Mouse (Mus musculus): ENCODE measurements around the gene Mxi1. TPM values are rescaled to one million over a fixed set of nuclear protein-coding genes. Genes with fewer than 3 reads are reported as not detected.

The Mxi1 gene
- polyA plus RNA-seq, 1 experiment from 2014 or later, result 34.3 TPM

GRCm38 (mm10) chr19:53375299-53375698, 65.0 kb downstream of the Mxi1 start:
- ATAC-seq (replicated peaks; ENCODE audit: low FRiP score) (no peak), DNase-seq (ENCODE audit: low spot score) (no peak)
- Histone ChIP-seq H3K27ac (ENCODE audit: low read depth, low read length) (no peak overlapping the region), H3K4me1 (replicated peaks; ENCODE audit: control insufficient read depth, insufficient read depth, low read length) (no peaks in the 10 kb centered on the region), H3K9ac (ENCODE audit: low read depth, low read length) (no peak overlapping the region), H3K9me3 (ENCODE audit: control insufficient read depth, low read length) (no peaks in the 10 kb centered on the region), H3K4me3 (ENCODE audit: low read depth, low read length) (no peak overlapping the region), H3K27me3 (replicated peaks; ENCODE audit: control insufficient read depth, insufficient read depth, low read length) (no peaks in the 10 kb centered on the region), H3K36me3 (ENCODE audit: control insufficient read depth, insufficient read depth, low read length) (peaks cover 19% of the 10 kb centered on the region), H3K4me2 (no peak overlapping the region)
- 92% methylated on average over 6 of the region's 6 CpGs for WGBS

- H3K27me3 ChIP-seq (replicated peaks; ENCODE audit: control insufficient read depth, insufficient read depth, low read length), result no peaks in the 10 kb centered on the region
- H3K9ac ChIP-seq (ENCODE audit: low read depth, low read length), result no peak overlapping the region
- ATAC-seq (replicated peaks; ENCODE audit: low FRiP score), result no peak
- no peak overlapping the region for H3K4me2 ChIP-seq
- H3K9me3 ChIP-seq (ENCODE audit: control insufficient read depth, low read length), result no peaks in the 10 kb centered on the region
- peaks cover 23% of the 10 kb centered on the region for H3K36me3 ChIP-seq (ENCODE audit: control insufficient read depth, insufficient read depth, low read length)
- 96% methylated on average over 9 of the region's 9 CpGs for WGBS
- DNase-seq (ENCODE audit: low spot score), result no peak
- no peak overlapping the region for H3K4me3 ChIP-seq (ENCODE audit: low read depth, low read length)
- no peak overlapping the region for H3K27ac ChIP-seq (ENCODE audit: low read depth, low read length)
- no peaks in the 10 kb centered on the region for H3K4me1 ChIP-seq (replicated peaks; ENCODE audit: control insufficient read depth, insufficient read depth, low read length)
These were observed 65.5 kb downstream of the Mxi1 start for GRCm38 (mm10) chr19:53375816-53376215.

GRCm38 (mm10) chr19:53377652-53378051, 67.3 kb downstream of the Mxi1 start:
- 77% methylated on average over 8 of the region's 8 CpGs for WGBS
- ATAC-seq (replicated peaks; ENCODE audit: low FRiP score), result no peak
- peaks cover 25% of the 10 kb centered on the region for H3K36me3 ChIP-seq (ENCODE audit: control insufficient read depth, insufficient read depth, low read length)

GRCm38 (mm10) chr19:53378421-53378820, 68.1 kb downstream of the Mxi1 start:
- no peak overlapping the region for H3K27ac ChIP-seq (ENCODE audit: low read depth, low read length)
- H3K9ac ChIP-seq (ENCODE audit: low read depth, low read length), result no peak overlapping the region
- no peak for DNase-seq (ENCODE audit: low spot score)
- H3K36me3 ChIP-seq (ENCODE audit: control insufficient read depth, insufficient read depth, low read length), result peaks cover 31% of the 10 kb centered on the region
- H3K27me3 ChIP-seq (replicated peaks; ENCODE audit: control insufficient read depth, insufficient read depth, low read length), result no peaks in the 10 kb centered on the region
- 0 out of 2 replicates have a peak, but pooled peaks have one; percentile 20 for ATAC-seq (replicated peaks; ENCODE audit: low FRiP score)
- H3K4me1 ChIP-seq (replicated peaks; ENCODE audit: control insufficient read depth, insufficient read depth, low read length), result no peaks in the 10 kb centered on the region
- H3K4me2 ChIP-seq, result no peak overlapping the region
- WGBS, result 93% methylated on average over 10 of the region's 10 CpGs
- H3K4me3 ChIP-seq (ENCODE audit: low read depth, low read length), result no peak overlapping the region
- no peaks in the 10 kb centered on the region for H3K9me3 ChIP-seq (ENCODE audit: control insufficient read depth, low read length)

More at GRCm38 (mm10) chr19:53377652-53378051, 67.3 kb downstream of the Mxi1 start:
- Histone ChIP-seq H3K4me1 (replicated peaks; ENCODE audit: control insufficient read depth, insufficient read depth, low read length) (no peaks in the 10 kb centered on the region), H3K27ac (ENCODE audit: low read depth, low read length) (no peak overlapping the region), H3K27me3 (replicated peaks; ENCODE audit: control insufficient read depth, insufficient read depth, low read length) (no peaks in the 10 kb centered on the region), H3K4me2 (no peak overlapping the region), H3K4me3 (ENCODE audit: low read depth, low read length) (no peak overlapping the region), H3K9ac (ENCODE audit: low read depth, low read length) (no peak overlapping the region), H3K9me3 (ENCODE audit: control insufficient read depth, low read length) (no peaks in the 10 kb centered on the region)
- DNase-seq (ENCODE audit: low spot score), result no peak

- Histone ChIP-seq H3K9ac (ENCODE audit: low read depth, low read length) (no peak overlapping the region), H3K36me3 (ENCODE audit: control insufficient read depth, insufficient read depth, low read length) (peaks cover 45% of the 10 kb centered on the region), H3K4me1 (replicated peaks; ENCODE audit: control insufficient read depth, insufficient read depth, low read length) (peaks cover 11% of the 10 kb centered on the region), H3K4me2 (no peak overlapping the region), H3K27me3 (replicated peaks; ENCODE audit: control insufficient read depth, insufficient read depth, low read length) (no peaks in the 10 kb centered on the region), H3K9me3 (ENCODE audit: control insufficient read depth, low read length) (no peaks in the 10 kb centered on the region), H3K27ac (ENCODE audit: low read depth, low read length) (no peak overlapping the region), H3K4me3 (ENCODE audit: low read depth, low read length) (no peak overlapping the region)
- ATAC-seq (replicated peaks; ENCODE audit: low FRiP score) (no peak), DNase-seq (ENCODE audit: low spot score) (no peak)
- 89% methylated on average over 15 of the region's 15 CpGs for WGBS
These were observed 73.0 kb downstream of the Mxi1 start for GRCm38 (mm10) chr19:53383336-53383735.

- Histone ChIP-seq H3K9me3 (ENCODE audit: control insufficient read depth, low read length) (no peaks in the 10 kb centered on the region), H3K4me3 (ENCODE audit: low read depth, low read length) (peak overlapping the region; percentile 99), H3K4me2 (peak overlapping the region; percentile 58), H3K9ac (ENCODE audit: low read depth, low read length) (peak overlapping the region; percentile 99), H3K27me3 (replicated peaks; ENCODE audit: control insufficient read depth, insufficient read depth, low read length) (no peaks in the 10 kb centered on the region), H3K4me1 (replicated peaks; ENCODE audit: control insufficient read depth, insufficient read depth, low read length) (peaks cover 22% of the 10 kb centered on the region), H3K36me3 (ENCODE audit: control insufficient read depth, insufficient read depth, low read length) (peaks cover 18% of the 10 kb centered on the region), H3K27ac (ENCODE audit: low read depth, low read length) (peak overlapping the region; percentile 96)
- 20% methylated on average over 6 of the region's 6 CpGs for WGBS
- DNase-seq (ENCODE audit: low spot score), result no peak
- no peak for ATAC-seq (replicated peaks; ENCODE audit: low FRiP score)
These were observed 79.1 kb downstream of the Mxi1 start for GRCm38 (mm10) chr19:53389417-53389816.

- ATAC-seq (replicated peaks; ENCODE audit: low FRiP score) (peak; percentile 82), DNase-seq (ENCODE audit: low spot score) (no peak)
- Histone ChIP-seq H3K9ac (ENCODE audit: low read depth, low read length) (peak overlapping the region; percentile 99), H3K27me3 (replicated peaks; ENCODE audit: control insufficient read depth, insufficient read depth, low read length) (no peaks in the 10 kb centered on the region), H3K4me2 (peak overlapping the region; percentile 58), H3K9me3 (ENCODE audit: control insufficient read depth, low read length) (no peaks in the 10 kb centered on the region), H3K36me3 (ENCODE audit: control insufficient read depth, insufficient read depth, low read length) (peaks cover 18% of the 10 kb centered on the region), H3K4me1 (replicated peaks; ENCODE audit: control insufficient read depth, insufficient read depth, low read length) (peaks cover 23% of the 10 kb centered on the region), H3K4me3 (ENCODE audit: low read depth, low read length) (peak overlapping the region; percentile 99), H3K27ac (ENCODE audit: low read depth, low read length) (peak overlapping the region; percentile 96)
- 1% methylated on average over 59 of the region's 59 CpGs for WGBS
These were observed 79.6 kb downstream of the Mxi1 start for GRCm38 (mm10) chr19:53389851-53390431.

GRCm38 (mm10) chr19:53390495-53391007, 80.2 kb downstream of the Mxi1 start, which contains the start of gene Smndc1:
Gene Smndc1 (minus strand): TSS chr19:53390578.
- 1% methylated on average over 48 of the region's 48 CpGs for WGBS

GRCm38 (mm10) chr19:53391386-53391785, 81.1 kb downstream of the Mxi1 start:
- H3K36me3 ChIP-seq (ENCODE audit: control insufficient read depth, insufficient read depth, low read length), result peaks cover 10% of the 10 kb centered on the region
- peak overlapping the region; percentile 85 for H3K4me2 ChIP-seq
- H3K27ac ChIP-seq (ENCODE audit: low read depth, low read length), result peak overlapping the region; percentile 86
- 39% methylated on average over 8 of the region's 8 CpGs for WGBS
- peaks cover 24% of the 10 kb centered on the region for H3K4me1 ChIP-seq (replicated peaks; ENCODE audit: control insufficient read depth, insufficient read depth, low read length)
- DNase-seq (ENCODE audit: low spot score) (no peak), ATAC-seq (replicated peaks; ENCODE audit: low FRiP score) (no peak)
- H3K4me3 ChIP-seq (ENCODE audit: low read depth, low read length), result peak overlapping the region; percentile 99
- peak overlapping the region; percentile 83 for H3K9ac ChIP-seq (ENCODE audit: low read depth, low read length)
- no peaks in the 10 kb centered on the region for H3K9me3 ChIP-seq (ENCODE audit: control insufficient read depth, low read length)
- no peaks in the 10 kb centered on the region for H3K27me3 ChIP-seq (replicated peaks; ENCODE audit: control insufficient read depth, insufficient read depth, low read length)

More at GRCm38 (mm10) chr19:53390495-53391007, 80.2 kb downstream of the Mxi1 start, which contains the start of gene Smndc1:
- H3K27ac ChIP-seq (ENCODE audit: low read depth, low read length), result peak within 1 kb of the TSS; percentile 96
- ATAC-seq (replicated peaks; ENCODE audit: low FRiP score) (peak; percentile 98), DNase-seq (ENCODE audit: low spot score) (peak; percentile 98)
- no peaks in the 10 kb centered on the region for H3K9me3 ChIP-seq (ENCODE audit: control insufficient read depth, low read length)
- H3K4me3 ChIP-seq (ENCODE audit: low read depth, low read length), result peak within 1 kb of the TSS; percentile 99
- peaks cover 18% of the 10 kb centered on the region for H3K36me3 ChIP-seq (ENCODE audit: control insufficient read depth, insufficient read depth, low read length)
- H3K4me1 ChIP-seq (replicated peaks; ENCODE audit: control insufficient read depth, insufficient read depth, low read length), result peaks cover 27% of the 10 kb centered on the region
- peak within 1 kb of the TSS; percentile 85 for H3K4me2 ChIP-seq
- H3K27me3 ChIP-seq (replicated peaks; ENCODE audit: control insufficient read depth, insufficient read depth, low read length), result no peaks in the 10 kb centered on the region
- H3K9ac ChIP-seq (ENCODE audit: low read depth, low read length), result peak within 1 kb of the TSS; percentile 99
